Mouse (Mus musculus): Measurements from ENCODE around the gene Pygl. TPM values are rescaled to one million over a fixed set of nuclear protein-coding genes. Genes with fewer than 3 reads are reported as not detected.

Pygl gene
- polyA plus RNA-seq, 1 experiment from 2014 or later: 37.3 TPM

GRCm38 (mm10) chr12:70247683-70248474, 16.6 kb upstream of the Pygl start:
- Histone ChIP-seq H3K4me2 (replicated peaks) (no peak overlapping the region), H3K9me3 (replicated peaks) (no peaks in the 10 kb centered on the region), H3K4me3 (replicated peaks) (no peak overlapping the region), H3K27ac (replicated peaks) (no peak overlapping the region), H3K9ac (no peak overlapping the region), H3K4me1 (0 out of 2 replicates have a peak, but pooled peaks cover 7% of the 10 kb centered on the region), H3K27me3 (no peaks in the 10 kb centered on the region), H3K36me3 (no peaks in the 10 kb centered on the region)
- WGBS: 50% methylated on average over 15 of the region's 15 CpGs
- ATAC-seq (ENCODE audit: insufficient number of reproducible peaks, low FRiP score, low TSS enrichment, low read depth): no peak

GRCm38 (mm10) chr12:70242550-70242949, 11.3 kb upstream of the Pygl start:
- no peak overlapping the region for H3K4me3 ChIP-seq (replicated peaks)
- ATAC-seq (ENCODE audit: insufficient number of reproducible peaks, low FRiP score, low TSS enrichment, low read depth): no peak
- H3K36me3 ChIP-seq: no peaks in the 10 kb centered on the region
- H3K4me1 ChIP-seq: no peaks in the 10 kb centered on the region
- no peaks in the 10 kb centered on the region for H3K27me3 ChIP-seq
- no peak overlapping the region for H3K4me2 ChIP-seq (replicated peaks)
- H3K9me3 ChIP-seq (replicated peaks): no peaks in the 10 kb centered on the region
- no peak overlapping the region for H3K27ac ChIP-seq (replicated peaks)
- no peak overlapping the region for H3K9ac ChIP-seq
- WGBS: 61% methylated on average over 7 of the region's 7 CpGs

DNA sequence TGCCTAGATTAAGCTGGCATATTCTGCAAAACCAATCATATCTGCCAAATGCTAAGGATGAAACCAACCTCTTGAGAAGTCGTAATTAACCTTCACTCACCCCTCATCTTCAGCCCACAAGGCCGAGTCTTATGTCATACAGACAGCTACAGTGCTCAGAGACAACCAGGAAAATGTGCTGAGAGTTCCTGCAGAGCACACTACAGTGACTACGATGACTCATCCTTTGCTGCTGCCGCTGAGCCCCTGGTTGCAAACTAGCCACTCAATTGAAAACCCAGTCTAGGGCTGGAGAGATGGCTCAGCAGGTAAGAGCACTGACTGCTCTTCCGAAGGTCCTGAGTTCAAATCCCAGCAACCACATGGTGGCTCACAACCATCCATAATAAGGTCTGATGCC, 8.5 kb upstream of the Pygl start:
- Histone ChIP-seq H3K36me3 (no peaks in the 10 kb centered on the region), H3K4me2 (replicated peaks) (no peak overlapping the region), H3K9ac (no peak overlapping the region), H3K4me3 (replicated peaks) (no peak overlapping the region), H3K9me3 (replicated peaks) (no peaks in the 10 kb centered on the region), H3K27ac (replicated peaks) (no peak overlapping the region), H3K27me3 (no peaks in the 10 kb centered on the region), H3K4me1 (peaks cover 3% of the 10 kb centered on the region; the same call in 1 of the 2 replicates)
- no peak for ATAC-seq (ENCODE audit: insufficient number of reproducible peaks, low FRiP score, low TSS enrichment, low read depth)
- WGBS: 78% methylated on average over 5 of the region's 5 CpGs

GRCm38 (mm10) chr12:70238604-70239003, 7.3 kb upstream of the Pygl start:
- no peak for ATAC-seq (ENCODE audit: insufficient number of reproducible peaks, low FRiP score, low TSS enrichment, low read depth)
- no peak overlapping the region for H3K27ac ChIP-seq (replicated peaks)
- no peak overlapping the region for H3K9ac ChIP-seq
- WGBS: 51% methylated on average over 8 of the region's 8 CpGs
- peaks cover 4% of the 10 kb centered on the region; the same call in 1 of the 2 replicates for H3K4me1 ChIP-seq
- no peak overlapping the region for H3K4me2 ChIP-seq (replicated peaks)
- no peaks in the 10 kb centered on the region for H3K27me3 ChIP-seq
- no peaks in the 10 kb centered on the region for H3K36me3 ChIP-seq
- H3K4me3 ChIP-seq (replicated peaks): no peak overlapping the region
- no peaks in the 10 kb centered on the region for H3K9me3 ChIP-seq (replicated peaks)

GRCm38 (mm10) chr12:70234938-70235484, 3.7 kb upstream of the Pygl start:
- ATAC-seq (ENCODE audit: insufficient number of reproducible peaks, low FRiP score, low TSS enrichment, low read depth): peak; percentile 66; the same call in 1 of the 2 replicates
- H3K9me3 ChIP-seq (replicated peaks): no peaks in the 10 kb centered on the region
- H3K27ac ChIP-seq (replicated peaks): no peak overlapping the region
- H3K4me3 ChIP-seq (replicated peaks): peak overlapping the region; percentile 44
- H3K4me2 ChIP-seq (replicated peaks): peak overlapping the region; percentile 74
- H3K4me1 ChIP-seq: peaks cover 4% of the 10 kb centered on the region; the same call in 1 of the 2 replicates
- no peaks in the 10 kb centered on the region for H3K27me3 ChIP-seq
- peak overlapping the region; percentile 39 for H3K9ac ChIP-seq
- WGBS: 3% methylated on average over 13 of the region's 13 CpGs
- H3K36me3 ChIP-seq: no peaks in the 10 kb centered on the region

- 12% methylated on average over 6 of the region's 6 CpGs for WGBS
- ATAC-seq (ENCODE audit: insufficient number of reproducible peaks, low FRiP score, low TSS enrichment, low read depth): peak; percentile 80; the same call in 1 of the 2 replicates
These were observed 3.1 kb upstream of the Pygl start for GRCm38 (mm10) chr12:70234411-70234810.

GRCm38 (mm10) chr12:70233637-70234315, 2.5 kb upstream of the Pygl start:
- Histone ChIP-seq H3K9ac (no peak overlapping the region), H3K4me2 (replicated peaks) (no peak overlapping the region), H3K27ac (replicated peaks) (no peak overlapping the region), H3K9me3 (replicated peaks) (no peaks in the 10 kb centered on the region), H3K27me3 (no peaks in the 10 kb centered on the region), H3K4me3 (replicated peaks) (no peak overlapping the region), H3K36me3 (no peaks in the 10 kb centered on the region), H3K4me1 (peaks cover 4% of the 10 kb centered on the region; the same call in 1 of the 2 replicates)
- 68% methylated on average over 6 of the region's 6 CpGs for WGBS
- no peak for ATAC-seq (ENCODE audit: insufficient number of reproducible peaks, low FRiP score, low TSS enrichment, low read depth)

More at GRCm38 (mm10) chr12:70234411-70234810, 3.1 kb upstream of the Pygl start:
- H3K27me3 ChIP-seq: no peaks in the 10 kb centered on the region
- no peak overlapping the region for H3K9ac ChIP-seq
- no peaks in the 10 kb centered on the region for H3K9me3 ChIP-seq (replicated peaks)
- no peak overlapping the region for H3K4me3 ChIP-seq (replicated peaks)
- H3K36me3 ChIP-seq: no peaks in the 10 kb centered on the region
- H3K4me1 ChIP-seq: peaks cover 4% of the 10 kb centered on the region; the same call in 1 of the 2 replicates
- no peak overlapping the region for H3K27ac ChIP-seq (replicated peaks)
- peak overlapping the region; percentile 74 for H3K4me2 ChIP-seq (replicated peaks)

DNA sequence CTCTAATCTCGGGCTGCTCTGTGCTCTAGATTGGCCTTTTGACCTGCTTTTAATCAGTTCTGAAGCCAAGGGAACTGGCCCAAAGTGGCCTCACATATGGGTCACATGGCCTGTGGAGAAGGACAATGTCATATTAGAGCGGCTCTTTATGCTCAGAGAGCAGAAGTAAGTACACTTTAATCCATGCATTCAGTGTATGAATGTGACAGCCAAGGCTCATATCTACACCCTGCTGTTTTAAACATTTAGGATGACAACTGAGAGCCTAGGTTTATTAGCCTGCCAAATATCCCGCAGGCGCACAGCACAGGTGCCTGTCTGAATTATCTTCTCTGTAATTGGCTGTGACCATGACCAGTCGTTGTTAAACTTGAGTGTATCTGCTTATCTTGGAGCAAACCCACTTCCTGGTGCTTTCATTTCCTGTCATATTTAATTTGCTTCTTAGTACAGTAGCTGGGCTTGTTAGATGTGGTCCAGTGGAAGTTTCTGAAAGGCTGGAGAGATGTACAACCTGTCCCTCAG, 794 bp upstream of the Pygl start:
- ATAC-seq (ENCODE audit: insufficient number of reproducible peaks, low FRiP score, low TSS enrichment, low read depth): no peak
- Histone ChIP-seq H3K9ac (no peak overlapping the region), H3K4me3 (replicated peaks) (no peak overlapping the region), H3K9me3 (replicated peaks) (no peaks in the 10 kb centered on the region), H3K4me1 (peaks cover 5% of the 10 kb centered on the region), H3K36me3 (no peaks in the 10 kb centered on the region), H3K4me2 (replicated peaks) (no peak overlapping the region), H3K27me3 (no peaks in the 10 kb centered on the region), H3K27ac (replicated peaks) (no peak overlapping the region)
- 45% methylated on average over 5 of the region's 5 CpGs for WGBS

GRCm38 (mm10) chr12:70228155-70228554, 3.1 kb downstream of the Pygl start:
- Histone ChIP-seq H3K4me3 (replicated peaks) (peak overlapping the region; percentile 54), H3K9me3 (replicated peaks) (no peaks in the 10 kb centered on the region), H3K4me2 (replicated peaks) (peak overlapping the region; percentile 84), H3K9ac (no peak overlapping the region), H3K27ac (replicated peaks) (0 out of 2 replicates have a peak overlapping the region, but pooled peaks have one; percentile 44), H3K27me3 (no peaks in the 10 kb centered on the region), H3K4me1 (peaks cover 20% of the 10 kb centered on the region), H3K36me3 (no peaks in the 10 kb centered on the region)
- WGBS: 74% methylated on average over 11 of the region's 11 CpGs
- ATAC-seq (ENCODE audit: insufficient number of reproducible peaks, low FRiP score, low TSS enrichment, low read depth): no peak

GRCm38 (mm10) chr12:70227121-70227932, 4.0 kb downstream of the Pygl start:
- Histone ChIP-seq H3K9ac (peak overlapping the region; percentile 37), H3K36me3 (no peaks in the 10 kb centered on the region), H3K4me1 (peaks cover 20% of the 10 kb centered on the region), H3K4me2 (replicated peaks) (peak overlapping the region; percentile 84), H3K27ac (replicated peaks) (peak overlapping the region; percentile 44; the same call in 1 of the 2 replicates), H3K27me3 (no peaks in the 10 kb centered on the region), H3K4me3 (replicated peaks) (peak overlapping the region; percentile 54), H3K9me3 (replicated peaks) (no peaks in the 10 kb centered on the region)
- ATAC-seq (ENCODE audit: insufficient number of reproducible peaks, low FRiP score, low TSS enrichment, low read depth): peak; percentile 92
- WGBS: 1% methylated on average over 52 of the region's 52 CpGs

All from embryonic facial prominence, embryonic 15.5 days (tissue).